In the genomic region with DNA sequence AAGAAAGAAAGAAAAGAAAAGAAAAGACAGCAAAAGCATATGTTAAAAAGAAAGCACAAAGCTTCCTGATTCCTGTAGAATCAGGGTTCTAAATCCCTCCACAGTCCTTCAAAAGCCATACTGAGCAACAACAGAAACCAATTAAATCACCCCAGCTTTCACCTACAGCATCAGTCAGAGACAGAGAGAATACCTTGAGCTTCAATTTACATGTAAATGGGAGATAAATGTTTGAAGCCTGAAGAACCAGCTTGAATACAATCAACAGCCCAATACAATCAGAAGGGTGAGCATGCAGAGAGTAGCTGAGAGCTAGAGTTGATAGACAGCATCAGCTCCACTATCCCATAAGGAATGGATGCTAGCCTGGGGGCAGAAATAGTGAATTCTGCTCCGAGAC, we compare ENCODE assay signal across 12 mouse cellular contexts. TPM values are rescaled to one million over a fixed set of nuclear protein-coding genes. Genes with fewer than 3 reads are reported as not detected.
"Had no signal": no experiment of that assay in that cellular context is flagged by ENCODE, and none has a peak within 500 bp of the region (broad histone marks: within the 10 kb centered on the region; RNA-seq: fewer than 3 reads in every experiment).

No protein-coding gene starts in this region.

- DNase-seq: gastrocnemius, postnatal 14 days; gastrocnemius, postnatal 36 days; heart, adult 2 months; heart, postnatal 14 days; heart, postnatal 36 days; kidney, adult 18-20 months; kidney, adult 8-10 months; kidney, postnatal 10 days; kidney, postnatal 25 days; kidney, postnatal 4 days; liver; liver, embryonic 13.5 days had no signal

RNA-seq across cellular contexts. Expression of a gene that starts 56.5 kb away (rescaled TPM):
- polyA plus RNA-seq: liver, embryonic 13.5 days had no signal
